Mouse (Mus musculus): ENCODE measurements around the gene Klf4. TPM values are rescaled to one million over a fixed set of nuclear protein-coding genes. Genes with fewer than 3 reads are reported as not detected.
A peak's percentile ranks its signal among the peaks of the same experiment; 100 is the strongest.

Klf4 gene
- polyA plus RNA-seq, 1 experiment from 2014 or later: 7.3 TPM

- ATAC-seq (replicated peaks; ENCODE audit: low FRiP score, low read depth) (peak; percentile 97), DNase-seq (ENCODE audit: low spot score) (peak; percentile 90)
- Histone ChIP-seq H3K27ac (no peak overlapping the region), H3K4me3 (replicated peaks; ENCODE audit: low read depth, low read length) (peak overlapping the region; percentile 47), H3K4me2 (ENCODE audit: low read length) (peak overlapping the region; percentile 63), H3K4me1 (replicated peaks; ENCODE audit: insufficient read depth, low read length) (peaks cover 4% of the 10 kb centered on the region), H3K9me3 (replicated peaks; ENCODE audit: low read length) (no peaks in the 10 kb centered on the region), H3K27me3 (ENCODE audit: insufficient read depth, low read length) (no peaks in the 10 kb centered on the region), H3K9ac (ENCODE audit: low read depth, low read length) (peak overlapping the region; percentile 61), H3K36me3 (ENCODE audit: insufficient read depth, low read length) (no peaks in the 10 kb centered on the region)
- WGBS: under 1% methylated on average over 38 of the region's 39 CpGs
- TF ChIP-seq CTCF (IDR thresholded peaks at IDR 0.05; ENCODE audit: low read depth): peak; percentile 89
Measured at GRCm38 (mm10) chr4:55514733-55515176, 17.5 kb downstream of the Klf4 start.

GRCm38 (mm10) chr4:55513615-55514279, 18.5 kb downstream of the Klf4 start:
- no peaks in the 10 kb centered on the region for H3K36me3 ChIP-seq (ENCODE audit: insufficient read depth, low read length)
- no peaks in the 10 kb centered on the region for H3K9me3 ChIP-seq (replicated peaks; ENCODE audit: low read length)
- DNase-seq (ENCODE audit: low spot score) (no peak), ATAC-seq (replicated peaks; ENCODE audit: low FRiP score, low read depth) (no peak)
- no peak overlapping the region for H3K4me2 ChIP-seq (ENCODE audit: low read length)
- H3K4me3 ChIP-seq (replicated peaks; ENCODE audit: low read depth, low read length): no peak overlapping the region
- H3K27ac ChIP-seq: no peak overlapping the region
- no peak overlapping the region for H3K9ac ChIP-seq (ENCODE audit: low read depth, low read length)
- H3K27me3 ChIP-seq (ENCODE audit: insufficient read depth, low read length): no peaks in the 10 kb centered on the region
- peaks cover 4% of the 10 kb centered on the region for H3K4me1 ChIP-seq (replicated peaks; ENCODE audit: insufficient read depth, low read length)
- 77% methylated on average over 7 of the region's 7 CpGs for WGBS
- TF ChIP-seq CTCF (IDR thresholded peaks at IDR 0.05; ENCODE audit: low read depth): no peak

- no peak overlapping the region for H3K4me2 ChIP-seq (ENCODE audit: low read length)
- no peak for TF ChIP-seq CTCF (IDR thresholded peaks at IDR 0.05; ENCODE audit: low read depth)
- H3K36me3 ChIP-seq (ENCODE audit: insufficient read depth, low read length): no peaks in the 10 kb centered on the region
- 78% methylated on average over 2 of the region's 2 CpGs for WGBS
- DNase-seq (ENCODE audit: low spot score) (no peak), ATAC-seq (replicated peaks; ENCODE audit: low FRiP score, low read depth) (no peak)
- H3K4me1 ChIP-seq (replicated peaks; ENCODE audit: insufficient read depth, low read length): peaks cover 4% of the 10 kb centered on the region
- H3K27ac ChIP-seq: no peak overlapping the region
- no peak overlapping the region for H3K9ac ChIP-seq (ENCODE audit: low read depth, low read length)
- H3K9me3 ChIP-seq (replicated peaks; ENCODE audit: low read length): no peaks in the 10 kb centered on the region
- no peak overlapping the region for H3K4me3 ChIP-seq (replicated peaks; ENCODE audit: low read depth, low read length)
- no peaks in the 10 kb centered on the region for H3K27me3 ChIP-seq (ENCODE audit: insufficient read depth, low read length)
Measured at GRCm38 (mm10) chr4:55511389-55511788, 20.9 kb downstream of the Klf4 start.

- H3K4me3 ChIP-seq (replicated peaks; ENCODE audit: low read depth, low read length): no peak overlapping the region
- no peak overlapping the region for H3K9ac ChIP-seq (ENCODE audit: low read depth, low read length)
- no peak for TF ChIP-seq CTCF (IDR thresholded peaks at IDR 0.05; ENCODE audit: low read depth)
- no peak for DNase-seq (ENCODE audit: low spot score)
- WGBS: 87% methylated on average over 7 of the region's 7 CpGs
- H3K4me2 ChIP-seq (ENCODE audit: low read length): no peak overlapping the region
- no peaks in the 10 kb centered on the region for H3K36me3 ChIP-seq (ENCODE audit: insufficient read depth, low read length)
- H3K9me3 ChIP-seq (replicated peaks; ENCODE audit: low read length): no peaks in the 10 kb centered on the region
- no peak for ATAC-seq (replicated peaks; ENCODE audit: low FRiP score, low read depth)
- H3K27ac ChIP-seq: no peak overlapping the region
- H3K4me1 ChIP-seq (replicated peaks; ENCODE audit: insufficient read depth, low read length): no peaks in the 10 kb centered on the region
- no peaks in the 10 kb centered on the region for H3K27me3 ChIP-seq (ENCODE audit: insufficient read depth, low read length)
Measured at GRCm38 (mm10) chr4:55508712-55509111, 23.6 kb downstream of the Klf4 start.

- Histone ChIP-seq H3K4me1 (replicated peaks; ENCODE audit: insufficient read depth, low read length) (no peaks in the 10 kb centered on the region), H3K4me3 (replicated peaks; ENCODE audit: low read depth, low read length) (no peak overlapping the region), H3K9ac (ENCODE audit: low read depth, low read length) (no peak overlapping the region), H3K27ac (no peak overlapping the region), H3K4me2 (ENCODE audit: low read length) (no peak overlapping the region), H3K9me3 (replicated peaks; ENCODE audit: low read length) (no peaks in the 10 kb centered on the region), H3K27me3 (ENCODE audit: insufficient read depth, low read length) (no peaks in the 10 kb centered on the region), H3K36me3 (ENCODE audit: insufficient read depth, low read length) (no peaks in the 10 kb centered on the region)
- DNase-seq (ENCODE audit: low spot score) (no peak), ATAC-seq (replicated peaks; ENCODE audit: low FRiP score, low read depth) (no peak)
- no peak for TF ChIP-seq CTCF (IDR thresholded peaks at IDR 0.05; ENCODE audit: low read depth)
- WGBS: 48% methylated on average over 1 of the region's 1 CpGs
Measured at GRCm38 (mm10) chr4:55498621-55499020, 33.6 kb downstream of the Klf4 start.

- 78% methylated on average over 7 of the region's 7 CpGs for WGBS
- no peak for DNase-seq (ENCODE audit: low spot score)
- Histone ChIP-seq H3K4me2 (ENCODE audit: low read length) (no peak overlapping the region), H3K27me3 (ENCODE audit: insufficient read depth, low read length) (no peaks in the 10 kb centered on the region), H3K9me3 (replicated peaks; ENCODE audit: low read length) (no peaks in the 10 kb centered on the region), H3K9ac (ENCODE audit: low read depth, low read length) (no peak overlapping the region), H3K4me3 (replicated peaks; ENCODE audit: low read depth, low read length) (no peak overlapping the region), H3K36me3 (ENCODE audit: insufficient read depth, low read length) (no peaks in the 10 kb centered on the region), H3K27ac (no peak overlapping the region), H3K4me1 (replicated peaks; ENCODE audit: insufficient read depth, low read length) (no peaks in the 10 kb centered on the region)
- TF ChIP-seq CTCF (IDR thresholded peaks at IDR 0.05; ENCODE audit: low read depth): no peak
- ATAC-seq (replicated peaks; ENCODE audit: low FRiP score, low read depth): no peak
Measured at GRCm38 (mm10) chr4:55496416-55496815, 35.9 kb downstream of the Klf4 start.

- no peak overlapping the region for H3K4me2 ChIP-seq (ENCODE audit: low read length)
- no peak overlapping the region for H3K4me3 ChIP-seq (replicated peaks; ENCODE audit: low read depth, low read length)
- WGBS: 63% methylated on average over 3 of the region's 3 CpGs
- ATAC-seq (replicated peaks; ENCODE audit: low FRiP score, low read depth) (no peak), DNase-seq (ENCODE audit: low spot score) (no peak)
- H3K27ac ChIP-seq: no peak overlapping the region
- no peak for TF ChIP-seq CTCF (IDR thresholded peaks at IDR 0.05; ENCODE audit: low read depth)
- H3K4me1 ChIP-seq (replicated peaks; ENCODE audit: insufficient read depth, low read length): no peaks in the 10 kb centered on the region
- no peaks in the 10 kb centered on the region for H3K36me3 ChIP-seq (ENCODE audit: insufficient read depth, low read length)
- no peaks in the 10 kb centered on the region for H3K9me3 ChIP-seq (replicated peaks; ENCODE audit: low read length)
- H3K27me3 ChIP-seq (ENCODE audit: insufficient read depth, low read length): no peaks in the 10 kb centered on the region
- no peak overlapping the region for H3K9ac ChIP-seq (ENCODE audit: low read depth, low read length)
Measured at GRCm38 (mm10) chr4:55493261-55493660, 39.0 kb downstream of the Klf4 start.
